Mouse (Mus musculus): ENCODE results near the gene Ccl7.

Gene Ccl7

GRCm38 (mm10) chr11:82045471-82045870 is at the start of gene Ccl7:
Gene Ccl7, plus strand, starts transcription at chr11:82045712.
- DNase-seq = no peak

- DNase-seq = peak; percentile 72
Measured at GRCm38 (mm10) chr11:81996172-81996841, 49.2 kb upstream of the Ccl7 start.

GRCm38 (mm10) chr11:81997085-81997484 is 48.4 kb upstream of the Ccl7 start:
- no peak for DNase-seq

DNA sequence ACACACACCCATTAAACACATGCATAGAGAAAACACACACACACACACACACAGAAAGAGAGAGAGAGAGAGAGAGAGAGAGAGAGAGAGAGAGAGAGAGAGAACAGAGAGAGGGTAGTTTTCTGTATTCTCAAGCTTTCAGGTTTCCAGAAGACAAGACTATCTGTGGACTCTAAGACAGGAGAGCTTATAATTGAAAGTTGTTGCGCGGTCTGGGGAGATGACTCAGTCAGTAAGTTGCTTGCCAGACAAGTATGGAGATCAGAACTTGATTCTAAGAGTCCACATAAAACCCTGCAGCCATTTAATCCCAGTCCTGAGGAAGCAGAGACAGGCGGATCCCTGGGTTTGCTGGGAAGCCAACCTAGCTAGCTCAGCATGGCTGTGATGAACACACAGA is 46.9 kb upstream of the Ccl7 start:
- no peak for DNase-seq

GRCm38 (mm10) chr11:81999469-81999868 is 46.0 kb upstream of the Ccl7 start:
- DNase-seq = no peak

GRCm38 (mm10) chr11:82000581-82000980 is 44.9 kb upstream of the Ccl7 start:
- no peak for DNase-seq

DNA sequence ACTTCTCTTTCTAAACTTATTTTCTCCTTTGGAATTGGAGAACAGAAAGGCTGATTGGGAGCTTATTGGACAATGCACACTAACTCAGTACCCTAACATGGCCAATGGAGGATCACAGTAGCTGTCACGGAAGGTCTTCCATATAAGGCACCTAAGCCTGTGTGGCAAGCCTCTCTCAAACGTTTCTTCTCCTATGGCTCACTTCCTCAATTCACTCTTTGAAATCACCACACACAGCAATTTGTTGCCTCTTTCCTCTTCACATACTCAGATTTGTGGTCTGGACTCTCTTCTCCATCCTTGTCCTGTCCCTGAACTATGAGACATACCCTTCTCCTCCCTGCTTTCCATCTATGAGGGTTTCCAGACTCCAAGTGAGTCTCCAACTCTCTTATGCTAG is 40.7 kb upstream of the Ccl7 start:
- DNase-seq = no peak

GRCm38 (mm10) chr11:82006796-82007423 is 38.6 kb upstream of the Ccl7 start:
- no peak for DNase-seq

GRCm38 (mm10) chr11:82010115-82010514 is 35.4 kb upstream of the Ccl7 start:
- no peak for DNase-seq

- no peak for DNase-seq
Measured at GRCm38 (mm10) chr11:82011411-82012193, 33.9 kb upstream of the Ccl7 start.

DNA sequence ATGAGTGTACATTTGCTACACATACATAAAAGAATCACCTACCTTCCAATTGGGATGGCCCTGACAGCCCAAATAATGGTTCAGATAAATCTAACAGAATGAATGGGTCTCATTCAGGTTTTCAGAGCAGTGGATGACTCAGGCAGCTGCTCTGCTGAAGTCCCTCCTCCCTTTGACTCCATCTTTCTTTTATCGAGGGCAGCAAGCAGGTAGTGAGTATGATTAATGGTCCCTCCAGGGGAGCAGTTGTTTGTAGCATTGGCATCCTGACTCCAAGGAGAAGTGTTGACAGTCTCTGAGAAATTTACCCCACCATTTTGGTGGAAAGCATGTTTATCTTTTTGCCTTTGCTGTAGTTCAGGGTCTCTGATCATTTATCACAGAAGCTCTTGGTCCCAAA is 31.8 kb upstream of the Ccl7 start:
- DNase-seq = no peak

GRCm38 (mm10) chr11:82015066-82015465 is 30.4 kb upstream of the Ccl7 start:
- no peak for DNase-seq

DNA sequence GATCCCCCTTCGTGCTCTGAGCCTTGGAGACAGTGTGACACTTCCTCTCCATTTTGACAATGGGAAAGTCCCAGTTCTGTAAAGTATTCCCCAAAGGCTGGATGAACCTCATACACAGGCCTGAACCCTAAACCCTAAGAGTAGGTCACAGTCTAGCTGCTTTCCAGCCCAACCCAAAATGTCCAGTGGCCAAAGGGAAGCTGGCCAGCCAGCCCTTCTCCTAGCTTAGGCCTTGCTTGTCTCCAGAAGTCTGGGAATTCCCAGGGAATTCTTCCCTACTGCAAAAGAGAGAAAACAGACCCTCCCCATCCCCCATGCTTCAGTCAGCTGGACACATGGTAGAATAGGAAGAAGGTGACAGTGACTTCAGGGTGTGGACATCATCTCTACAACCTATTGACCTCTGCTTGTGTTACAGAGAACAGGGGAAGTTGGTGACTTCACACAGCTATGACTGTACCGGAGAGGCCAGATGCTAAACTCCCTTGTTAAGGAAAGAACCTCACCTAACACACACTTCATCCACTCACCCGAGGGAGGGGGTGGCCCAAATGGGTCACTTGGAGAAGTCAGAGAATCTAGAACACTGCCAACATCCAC is 29.2 kb upstream of the Ccl7 start:
- DNase-seq = no peak

- no peak for DNase-seq
Measured at GRCm38 (mm10) chr11:82019389-82019788, 26.1 kb upstream of the Ccl7 start.

DNA sequence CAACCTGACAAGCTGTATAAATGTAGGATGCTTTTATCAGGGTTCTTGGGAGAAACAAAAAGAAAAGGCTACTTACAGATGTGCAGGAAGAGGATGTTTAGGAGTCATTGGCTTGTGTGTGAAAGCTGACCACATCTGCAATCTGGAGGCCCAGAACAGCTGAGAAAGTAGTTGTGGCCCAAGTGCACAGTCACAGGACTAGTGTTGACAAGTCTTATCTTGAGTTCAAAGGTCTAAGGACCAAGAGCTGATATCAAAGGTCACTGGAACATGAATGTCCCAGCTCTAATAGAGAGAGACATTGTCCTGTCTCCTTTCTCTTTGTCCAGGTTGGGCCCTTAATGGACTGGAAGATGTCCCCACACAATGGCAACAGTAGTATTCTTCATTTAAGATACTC is 25.7 kb upstream of the Ccl7 start:
- DNase-seq = no peak

DNA sequence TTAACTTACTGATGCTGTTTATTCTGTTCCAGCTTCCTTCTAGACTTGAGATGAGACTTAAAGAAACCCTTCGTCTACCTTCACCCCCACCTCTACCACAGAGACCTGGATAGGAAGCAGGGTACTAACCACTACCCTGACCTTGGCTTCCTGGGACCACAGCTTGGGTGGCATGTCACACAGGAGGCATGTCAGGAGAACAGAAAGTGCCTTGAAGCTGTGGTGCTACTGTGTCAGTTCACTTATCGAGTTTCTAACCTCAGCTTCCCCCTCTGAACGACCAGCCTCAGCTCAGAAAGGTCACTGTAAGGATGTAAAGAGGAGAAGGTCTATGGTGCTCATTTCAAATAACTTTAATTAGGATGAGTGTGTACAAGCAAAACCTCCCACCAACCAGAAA is 24.1 kb upstream of the Ccl7 start:
- DNase-seq = no peak

DNA sequence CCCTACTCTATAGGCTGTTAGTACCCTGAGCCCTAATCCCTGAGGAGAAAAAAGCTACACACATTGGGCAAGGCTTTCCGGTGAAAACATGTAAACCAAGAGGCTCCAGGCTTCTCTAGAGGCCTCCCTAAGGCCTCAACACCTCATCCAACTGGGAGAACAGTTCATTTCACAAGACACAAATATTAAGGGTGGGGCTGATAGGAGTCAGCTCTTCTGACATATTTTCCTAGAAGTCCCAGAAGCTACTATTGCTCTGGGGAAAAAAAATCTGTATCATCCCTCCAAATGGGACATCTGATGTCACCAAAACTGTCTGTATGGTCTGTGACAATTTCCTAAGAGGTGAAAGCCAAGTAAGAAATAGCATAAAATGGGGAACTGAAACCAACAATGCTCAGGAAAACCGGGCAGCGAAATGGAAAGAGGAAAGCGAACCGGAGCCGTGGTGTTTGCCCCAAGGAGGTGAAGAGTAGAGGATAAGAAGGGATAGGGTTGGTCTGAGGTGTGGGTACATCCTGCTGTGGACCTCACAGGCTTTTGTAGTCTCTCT is 22.9 kb upstream of the Ccl7 start:
- no peak for DNase-seq

DNA sequence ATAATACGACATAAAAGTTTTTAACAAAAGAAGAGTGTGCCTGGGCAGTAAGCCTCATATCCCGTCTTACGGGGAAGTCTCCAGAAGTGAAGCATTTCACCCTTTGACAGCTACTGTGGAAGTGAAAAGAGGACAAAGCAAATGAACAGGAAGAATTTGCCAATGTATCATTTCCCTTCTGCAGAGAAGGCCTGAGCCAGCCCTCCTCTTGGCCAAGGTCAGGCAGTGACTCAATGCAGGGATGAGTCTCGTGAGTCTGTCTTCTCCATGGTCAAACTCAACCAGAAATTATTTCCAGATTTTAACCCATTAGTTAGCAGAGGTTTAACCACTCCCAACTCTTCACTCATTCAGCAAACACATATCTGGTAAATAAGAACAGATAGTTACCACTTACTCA is 21.7 kb upstream of the Ccl7 start:
- no peak for DNase-seq

- DNase-seq = no peak
Measured at GRCm38 (mm10) chr11:82030171-82030570, 15.3 kb upstream of the Ccl7 start.

- DNase-seq = no peak
Measured at GRCm38 (mm10) chr11:82032136-82032535, 13.4 kb upstream of the Ccl7 start.

- peak; percentile 21 for DNase-seq
Measured at GRCm38 (mm10) chr11:82032678-82033344, 12.7 kb upstream of the Ccl7 start.

DNA sequence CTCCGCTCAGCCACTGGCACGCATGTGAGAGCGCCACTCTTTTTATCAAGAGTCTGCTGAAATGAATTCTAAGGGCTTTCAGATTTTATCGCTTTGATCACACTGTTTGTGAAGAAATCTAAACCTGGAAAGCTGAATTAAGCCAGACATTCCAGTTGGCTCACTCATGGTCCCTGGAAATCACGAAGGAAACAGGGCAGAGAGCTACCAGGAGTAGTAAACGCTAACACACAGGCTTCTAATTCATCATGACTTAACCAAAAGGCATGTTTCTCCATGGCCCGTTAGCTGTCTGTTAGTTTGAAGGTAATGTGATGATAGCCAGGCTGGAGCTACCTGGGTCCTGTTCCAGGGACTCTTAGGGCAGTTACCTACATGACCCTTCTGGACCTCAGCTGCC is 11.1 kb upstream of the Ccl7 start:
- DNase-seq = no peak

DNA sequence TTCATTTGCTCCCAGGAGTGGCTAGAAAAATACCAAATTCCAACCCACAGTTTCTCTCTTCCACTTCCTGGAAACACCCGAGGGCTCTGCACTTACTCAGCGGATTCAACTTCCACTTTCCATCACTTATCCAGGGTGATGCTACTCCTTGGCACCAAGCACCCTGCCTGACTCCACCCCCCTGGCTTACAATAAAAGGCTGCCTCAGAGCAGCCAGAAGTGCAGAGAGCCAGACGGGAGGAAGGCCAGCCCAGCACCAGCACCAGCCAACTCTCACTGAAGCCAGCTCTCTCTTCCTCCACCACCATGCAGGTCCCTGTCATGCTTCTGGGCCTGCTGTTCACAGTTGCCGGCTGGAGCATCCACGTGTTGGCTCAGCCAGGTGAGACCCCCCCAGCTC is 10.2 kb upstream of the Ccl7 start, which contains the start of gene Ccl2:
Ccl2 (plus strand) TSS at position 216 of the 400 bp plus-strand sequence.
- no peak for DNase-seq

Measured in embryo, embryonic 11 days (tissue).